Mouse (Mus musculus) gastrocnemius, postnatal 4 days (tissue): ENCODE data around the gene Olfr800. TPM values are rescaled to one million over a fixed set of nuclear protein-coding genes. Genes with fewer than 3 reads are reported as not detected.

Source experiments
- DNase-seq, 2 experiments: peaks; one replicate each; pipeline ENCODE4 v3.0.0; 2021 to 2022; ENCODE audit warnings: low spot score in 2 of 2, mixed read lengths in 2 of 2
- long read RNA-seq, 2 experiments: library from polyadenylated mRNA; stranded (forward); transcript quantifications; one replicate each; pipeline ENCODE4 v2.0.0; 2021
- total RNA-seq, 2 experiments: library from RNA; stranded (reverse); gene quantifications; 2 replicates each; pipeline ENCODE4 v1.2.3; 2021

The Olfr800 gene
- not detected for total RNA-seq
- long read RNA-seq, experiment 1, result 0 reads
- long read RNA-seq, experiment 2, result 0 reads

GRCm38 (mm10) chr10:129657394-129657793, at the start of gene Olfr800:
Gene Olfr800, plus strand, starts transcription at chr10:129657694.
- no peak for DNase-seq

- DNase-seq, result no peak
Observed at GRCm38 (mm10) chr10:129612470-129612869, 45.0 kb upstream of the Olfr800 start, which contains the start of gene Olfr796. Gene Olfr796, minus strand, starts transcription at chr10:129612570.

DNA sequence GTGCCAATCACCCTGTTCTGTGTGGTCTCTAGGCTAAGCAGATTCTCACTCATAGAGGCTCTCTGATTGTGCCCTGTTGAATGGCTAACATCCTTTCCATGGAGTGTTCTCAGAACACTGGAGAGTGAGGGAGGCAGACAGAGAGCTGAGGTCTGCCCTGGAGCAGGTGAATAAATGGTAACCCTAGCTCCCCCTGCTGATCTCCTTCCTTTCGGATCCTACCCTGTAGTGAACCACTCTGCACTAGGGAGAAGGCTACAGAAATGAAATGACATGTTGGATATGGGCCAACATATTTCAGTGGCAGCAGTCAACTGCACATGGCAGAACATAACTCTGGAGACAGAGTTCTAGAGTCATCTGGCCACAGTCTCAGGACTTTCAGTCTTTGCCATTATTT, 35.8 kb upstream of the Olfr800 start:
- DNase-seq, result no peak

DNA sequence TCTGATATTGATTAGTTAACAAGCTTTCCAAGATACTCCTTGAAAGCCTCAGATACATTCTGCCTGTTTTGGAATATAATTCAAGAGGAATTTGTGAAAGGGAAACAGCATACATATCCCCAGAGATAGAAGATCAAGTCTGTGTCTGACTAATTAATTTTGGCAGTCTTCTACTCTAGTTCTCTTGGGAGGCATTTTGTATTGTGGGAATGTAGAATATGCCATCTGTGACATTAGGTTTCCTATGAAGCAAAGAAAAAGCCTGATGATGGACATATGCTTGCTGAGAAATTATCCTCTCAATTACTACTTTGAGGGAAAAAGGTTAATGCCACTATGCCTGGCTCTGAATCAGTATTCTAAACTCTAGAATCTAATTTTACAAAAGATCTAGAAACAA, 34.2 kb upstream of the Olfr800 start:
- no peak for DNase-seq

GRCm38 (mm10) chr10:129627834-129628233, 29.7 kb upstream of the Olfr800 start, which contains the start of gene Olfr798:
Gene Olfr798, minus strand, starts transcription at chr10:129627934.
- no peak for DNase-seq

DNA sequence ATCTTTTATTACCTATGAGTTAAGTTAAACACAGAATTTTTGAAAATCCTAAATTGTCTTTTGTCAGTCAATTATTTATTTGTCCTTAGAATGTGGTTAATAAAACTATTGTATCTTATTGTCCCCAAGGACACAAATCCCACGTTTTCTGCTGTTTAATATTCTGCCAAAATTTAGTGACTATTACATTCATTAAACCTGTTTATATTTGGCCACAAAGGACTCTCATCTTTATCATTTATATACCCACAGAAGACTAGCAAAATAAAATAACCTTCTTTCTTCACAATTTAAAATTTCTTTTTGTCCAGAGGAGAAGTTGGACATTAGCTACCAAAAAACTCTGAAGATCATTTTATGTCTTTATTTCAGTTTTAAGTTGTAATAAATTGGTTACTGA, 20.3 kb upstream of the Olfr800 start, which contains the start of gene Olfr799:
TSS of gene Olfr799 (plus strand) at position 301 of the 400 bp plus-strand sequence.
- DNase-seq, result no peak

GRCm38 (mm10) chr10:129651763-129652162, 5.7 kb upstream of the Olfr800 start:
- no peak for DNase-seq

- no peak for DNase-seq
Observed at GRCm38 (mm10) chr10:129673765-129674164, 16.3 kb downstream of the Olfr800 start, which contains the start of gene Olfr801. Gene Olfr801, minus strand, starts transcription at chr10:129673865.

- DNase-seq, result no peak
Observed at GRCm38 (mm10) chr10:129688069-129688468, 30.6 kb downstream of the Olfr800 start, which contains the start of gene Olfr802. Gene Olfr802, minus strand, starts transcription at chr10:129688169.

GRCm38 (mm10) chr10:129694186-129694585, 36.7 kb downstream of the Olfr800 start, which contains the start of gene Olfr803:
Gene Olfr803, minus strand, starts transcription at chr10:129694286.
- no peak for DNase-seq

DNA sequence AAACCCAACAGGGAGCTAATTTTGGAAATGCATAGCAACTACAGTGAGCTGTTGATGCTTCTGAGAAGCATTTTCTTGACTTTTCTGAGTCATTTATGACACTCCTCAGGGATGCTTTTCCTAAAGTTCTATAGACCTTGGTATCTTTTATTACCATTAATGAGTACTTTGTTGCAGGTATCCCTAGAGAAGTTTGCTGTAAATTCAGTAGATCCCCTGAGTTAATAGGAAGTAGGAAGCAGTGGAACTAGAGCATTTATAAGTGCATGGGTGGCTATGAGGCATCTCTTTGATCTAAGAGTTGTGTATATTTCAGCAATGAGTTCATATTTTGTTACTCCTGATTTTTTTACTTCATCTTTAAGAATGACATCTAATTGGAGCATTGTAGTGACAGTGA, 45.4 kb downstream of the Olfr800 start, which contains the start of gene Olfr804:
TSS of gene Olfr804 (plus strand) at position 301 of the 400 bp plus-strand sequence.
- no peak for DNase-seq

Other genes with a start within 250 kb of the Olfr800 start
- not detected for gene Olfr786, start 230.4 kb upstream of the Olfr800 start, total RNA-seq
- gene Olfr787, start 195.8 kb upstream of the Olfr800 start, total RNA-seq, result not detected
- gene Olfr788, start 186.7 kb upstream of the Olfr800 start, total RNA-seq, result not detected
- gene Olfr789, start 172.9 kb upstream of the Olfr800 start, total RNA-seq, result not detected
- gene Olfr790, start 159.2 kb upstream of the Olfr800 start, total RNA-seq, result not detected
- gene Olfr791, start 135.9 kb upstream of the Olfr800 start, total RNA-seq, result not detected
- not detected for gene Olfr792, start 118.5 kb upstream of the Olfr800 start, total RNA-seq
- not detected for gene Olfr794, start 90.0 kb upstream of the Olfr800 start, total RNA-seq
- not detected for gene Olfr796, start 45.1 kb upstream of the Olfr800 start, total RNA-seq
- gene Olfr798, start 29.8 kb upstream of the Olfr800 start, total RNA-seq, result not detected
- gene Olfr799, start 20.2 kb upstream of the Olfr800 start, total RNA-seq, result not detected
- gene Olfr801, start 16.2 kb downstream of the Olfr800 start, total RNA-seq, result not detected
- not detected for gene Olfr802, start 30.5 kb downstream of the Olfr800 start, total RNA-seq
- gene Olfr803, start 36.6 kb downstream of the Olfr800 start, total RNA-seq, result not detected
- gene Olfr804, start 45.5 kb downstream of the Olfr800 start, total RNA-seq, result not detected
- gene Olfr805, start 71.7 kb downstream of the Olfr800 start, total RNA-seq, result not detected
- not detected for gene Olfr806, start 84.2 kb downstream of the Olfr800 start, total RNA-seq
- not detected for gene Olfr807, start 100.1 kb downstream of the Olfr800 start, total RNA-seq
- not detected for gene Olfr808, start 107.8 kb downstream of the Olfr800 start, total RNA-seq
- not detected for gene Olfr809, start 116.9 kb downstream of the Olfr800 start, total RNA-seq
- not detected for gene Olfr810, start 137.2 kb downstream of the Olfr800 start, total RNA-seq
- gene Olfr811, start 146.7 kb downstream of the Olfr800 start, total RNA-seq, result not detected
- gene Olfr812, start 188.4 kb downstream of the Olfr800 start, total RNA-seq, result not detected
- gene Olfr813, start 197.7 kb downstream of the Olfr800 start, total RNA-seq, result not detected
- not detected for gene Olfr814, start 222.2 kb downstream of the Olfr800 start, total RNA-seq
- gene Olfr815, start 248.2 kb downstream of the Olfr800 start, total RNA-seq, result not detected